Mouse (Mus musculus) layer of hippocampus, adult 8-10 months (tissue): ENCODE results near the gene 4930451I11Rik. TPM values are rescaled to one million over a fixed set of nuclear protein-coding genes. Genes with fewer than 3 reads are reported as not detected.

Experiments
- DNase-seq, 2 experiments: peaks; one replicate each; pipeline ENCODE4 v3.0.0; 2022; ENCODE audit warnings: low spot score in 2 of 2
- total RNA-seq, 4 experiments: library from RNA; stranded (reverse); gene quantifications; 2 replicates each; pipeline ENCODE4 v1.2.4; 2022

Gene 4930451I11Rik
- total RNA-seq: not detected

GRCm38 (mm10) chr7:126831539-126831938 lies at the start of gene 4930451I11Rik:
Gene 4930451I11Rik, minus strand, starts transcription at chr7:126831639.
- DNase-seq: no peak

GRCm38 (mm10) chr7:126881040-126881439 lies 49.6 kb upstream of the 4930451I11Rik start:
- no peak for DNase-seq

DNA sequence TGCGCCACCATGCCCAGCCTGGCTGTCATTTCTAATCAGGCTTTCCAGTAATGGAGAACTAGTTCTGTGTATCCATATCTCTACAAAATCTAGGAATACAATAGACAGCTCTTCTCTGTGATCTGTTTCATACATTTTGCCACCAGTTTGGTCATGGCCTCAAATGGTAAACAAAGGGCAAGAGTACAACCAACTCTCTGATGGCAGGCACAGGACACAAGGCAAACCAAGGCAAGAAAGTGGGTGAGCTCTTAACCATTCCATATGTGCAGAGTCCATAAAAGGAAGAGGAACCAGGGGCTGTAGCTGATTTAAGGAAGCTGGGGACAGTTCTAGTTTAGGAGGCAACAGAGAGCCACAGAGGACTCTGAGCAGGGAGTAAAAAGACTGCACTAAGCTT lies 45.8 kb upstream of the 4930451I11Rik start:
- DNase-seq: no peak

- DNase-seq: no peak
Measured at GRCm38 (mm10) chr7:126870520-126870891, 39.1 kb upstream of the 4930451I11Rik start.

DNA sequence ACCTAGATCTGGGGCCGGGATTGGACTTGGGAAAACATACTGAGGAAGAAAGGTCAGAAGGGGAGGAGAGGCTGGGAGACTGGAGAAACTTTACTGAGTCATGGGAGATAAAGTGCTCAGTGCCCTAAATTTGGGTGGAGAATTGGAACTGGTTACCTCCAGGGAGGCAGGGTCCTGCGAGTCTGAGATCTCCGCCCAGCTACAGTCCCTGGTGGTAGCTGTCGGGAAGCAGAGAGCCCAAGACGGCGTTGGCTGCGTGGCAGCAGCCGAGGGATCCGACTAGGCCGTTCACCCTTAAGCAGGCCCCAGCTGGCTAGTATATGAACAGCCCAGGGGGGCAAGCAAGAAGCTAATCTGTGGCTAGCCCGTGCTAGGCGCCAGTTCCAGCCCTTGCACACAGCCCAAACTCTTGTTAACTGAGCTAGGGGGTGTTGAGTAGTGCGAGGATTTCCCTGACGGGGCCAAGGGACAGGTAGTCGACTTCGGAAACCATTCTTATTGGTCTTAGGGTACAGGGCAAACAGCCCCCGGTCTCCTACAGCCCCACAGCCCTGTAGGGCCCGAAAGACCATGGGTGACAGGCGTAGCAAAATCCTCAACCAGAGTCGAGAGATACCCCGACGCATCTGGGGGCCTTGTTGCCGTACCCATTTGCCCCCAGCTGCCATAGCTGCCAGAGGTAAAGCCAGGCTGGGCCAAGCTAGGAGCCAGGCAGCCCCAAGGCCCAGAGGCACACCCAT lies 38.5 kb upstream of the 4930451I11Rik start:
- no peak for DNase-seq

DNA sequence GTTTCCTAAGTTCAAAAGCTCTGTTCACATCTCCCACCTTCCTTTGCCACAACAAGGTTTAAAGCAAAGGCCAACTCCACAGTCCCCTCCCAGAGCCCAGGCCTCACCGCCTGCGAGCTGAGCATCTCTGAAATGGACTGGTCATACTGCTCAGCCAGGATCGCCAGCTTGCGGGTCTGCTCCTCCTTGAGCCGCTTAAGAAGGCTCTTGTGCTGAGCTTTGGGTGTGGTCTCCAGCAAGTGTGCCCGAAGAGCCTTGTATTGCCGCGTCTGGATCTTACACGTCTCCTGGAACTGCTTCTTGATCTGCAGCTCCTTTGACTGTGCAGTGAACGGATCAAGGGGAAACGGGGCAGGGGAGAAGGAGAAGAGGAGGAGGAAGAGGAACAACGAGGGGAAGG lies 36.6 kb upstream of the 4930451I11Rik start:
- no peak for DNase-seq

GRCm38 (mm10) chr7:126867534-126867933 lies 36.1 kb upstream of the 4930451I11Rik start:
- DNase-seq: no peak

DNA sequence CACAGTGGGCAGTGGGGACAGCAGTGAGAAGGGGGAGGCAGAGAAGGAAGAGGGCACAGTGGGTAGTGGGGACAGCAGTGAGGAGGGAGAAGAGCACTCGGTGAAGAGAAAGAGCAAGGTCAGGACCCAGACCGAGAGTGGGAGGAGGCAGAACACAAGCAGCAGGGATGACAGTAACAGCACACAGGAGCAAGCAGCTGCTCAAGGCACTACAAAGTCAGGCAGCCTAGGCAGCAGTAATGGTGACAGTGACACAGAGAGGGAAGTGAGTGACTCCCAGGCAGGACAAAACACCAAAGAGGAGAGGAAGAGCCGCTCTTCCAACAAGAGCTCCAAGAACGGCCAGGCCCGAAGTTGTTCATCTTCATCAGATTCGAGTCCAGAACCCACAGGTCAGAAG lies 32.4 kb upstream of the 4930451I11Rik start:
- no peak for DNase-seq

- peak; percentile 91 to 95 for DNase-seq
Measured at GRCm38 (mm10) chr7:126862147-126862784, 30.8 kb upstream of the 4930451I11Rik start, which contains the start of gene Ino80e. Gene Ino80e, minus strand, starts transcription at chr7:126862377.

- peak; percentile 91 to 92 for DNase-seq
Measured at GRCm38 (mm10) chr7:126861429-126862130, 30.1 kb upstream of the 4930451I11Rik start, which contains the start of gene Hirip3. Gene Hirip3, plus strand, starts transcription at chr7:126861972.

GRCm38 (mm10) chr7:126860987-126861386 lies 29.5 kb upstream of the 4930451I11Rik start:
- no peak for DNase-seq

GRCm38 (mm10) chr7:126856741-126857420 lies 25.4 kb upstream of the 4930451I11Rik start:
- no peak for DNase-seq

DNA sequence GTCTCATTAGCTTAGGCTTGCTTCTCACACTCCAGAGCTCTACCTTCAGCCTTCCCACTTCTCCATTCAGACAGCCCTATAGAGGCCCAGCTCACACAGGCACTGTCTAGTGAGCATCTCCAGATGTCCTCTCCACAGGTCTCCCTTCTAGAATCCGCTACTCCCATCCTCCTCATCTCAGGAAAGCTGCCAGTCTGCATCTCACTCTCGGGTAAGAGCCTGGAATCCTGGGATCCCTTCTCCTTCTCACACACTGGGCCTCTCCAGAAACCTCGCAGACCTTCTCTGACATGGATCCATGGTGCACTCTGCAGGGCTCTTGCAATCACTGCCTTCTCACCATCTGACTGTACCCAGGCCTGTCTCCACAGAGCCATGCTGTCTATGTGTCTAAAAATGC lies 24.2 kb upstream of the 4930451I11Rik start:
- no peak for DNase-seq

GRCm38 (mm10) chr7:126853454-126853853 lies 22.0 kb upstream of the 4930451I11Rik start:
- DNase-seq: no peak

- no peak for DNase-seq
Measured at GRCm38 (mm10) chr7:126851192-126851591, 19.8 kb upstream of the 4930451I11Rik start.

GRCm38 (mm10) chr7:126850161-126850560 lies 18.7 kb upstream of the 4930451I11Rik start:
- DNase-seq: no peak

- peak in 1 of 2 experiments; percentile 49 for DNase-seq
Measured at GRCm38 (mm10) chr7:126848794-126849193, 17.4 kb upstream of the 4930451I11Rik start.

- DNase-seq: peak in 1 of 2 experiments; percentile 8
Measured at GRCm38 (mm10) chr7:126847421-126848398, 16.3 kb upstream of the 4930451I11Rik start.

GRCm38 (mm10) chr7:126847116-126847420 lies 15.6 kb upstream of the 4930451I11Rik start, which contains the start of gene Doc2a:
Gene Doc2a, plus strand, starts transcription at chr7:126847416.
- no peak for DNase-seq

GRCm38 (mm10) chr7:126845516-126845915 lies 14.1 kb upstream of the 4930451I11Rik start:
- DNase-seq: no peak
